Mouse (Mus musculus): ENCODE data around the gene 1700029J07Rik. TPM values are rescaled to one million over a fixed set of nuclear protein-coding genes. Genes with fewer than 3 reads are reported as not detected.

1700029J07Rik gene
- total and polyA plus RNA-seq, 3 experiments, result 0.85 to 2.1 (median 1.8) TPM

- TF ChIP-seq TCF12 (IDR thresholded peaks at IDR 0.05; ENCODE audit: low read depth, low read length) (no peak), MAFK (IDR thresholded peaks at IDR 0.05; ENCODE audit: insufficient replicate concordance, low read length) (no peak), JUND (conservative IDR thresholded peaks at IDR 0.05; ENCODE audit: low read depth, low read length) (no peak), CHD2 (IDR thresholded peaks at IDR 0.05; ENCODE audit: low read length) (no peak), IRF4 (IDR thresholded peaks at IDR 0.05; ENCODE audit: low read depth, low read length) (no peak)
- H3K27ac ChIP-seq (ENCODE audit: insufficient read depth, low read depth), result no peak overlapping the region
- H3K4me1 ChIP-seq (ENCODE audit: control insufficient read depth in 1 of 2, insufficient read depth in 2 of 2), result no peaks in the 10 kb centered on the region
- no peak overlapping the region for H3K4me2 ChIP-seq (ENCODE audit: insufficient read depth, low read depth, poor library complexity, severe bottlenecking)
- H3K36me3 ChIP-seq (replicated peaks in 1 of 2; ENCODE audit: control insufficient read depth in 1 of 2, insufficient read depth in 1 of 2, low read length in 1 of 2), result no peaks in the 10 kb centered on the region
- H3K9ac ChIP-seq (ENCODE audit: insufficient read depth, low read depth), result no peak overlapping the region
- no peaks in the 10 kb centered on the region for H3K9me3 ChIP-seq (replicated peaks; ENCODE audit: low read length)
- DNase-seq (ENCODE audit: extremely low read depth), result no peak
- in situ Hi-C loops (cut with MboI; ENCODE audit: low pct_ligation_motif_present, low pct_unique_long_range_greater_than_20kb, low sequenced_read_pairs) (no loop called here), dilution Hi-C loops (cut with MboI; ENCODE audit: extremely low pct_ligation_motif_present, extremely low pct_unique_long_range_greater_than_20kb, low sequenced_read_pairs) (no loop called here)
- no peak overlapping the region for H3K4me3 ChIP-seq (replicated peaks in 1 of 3; ENCODE audit: low read depth in 2 of 3, low read length in 2 of 3, poor library complexity in 1 of 3)
- no peaks in the 10 kb centered on the region for H3K79me2 ChIP-seq (replicated peaks; ENCODE audit: control insufficient read depth, extremely low read depth, insufficient read depth, poor library complexity, severe bottlenecking)
- no peaks in the 10 kb centered on the region for H3K27me3 ChIP-seq (replicated peaks)
Observed at GRCm38 (mm10) chr8:45946283-45946682, 28.8 kb downstream of the 1700029J07Rik start.

- no peak overlapping the region for H3K27ac ChIP-seq (ENCODE audit: insufficient read depth, low read depth)
- H3K36me3 ChIP-seq (replicated peaks in 1 of 2; ENCODE audit: control insufficient read depth in 1 of 2, insufficient read depth in 1 of 2, low read length in 1 of 2), result no peaks in the 10 kb centered on the region
- no peak overlapping the region for H3K4me3 ChIP-seq (replicated peaks in 1 of 3; ENCODE audit: low read depth in 2 of 3, low read length in 2 of 3, poor library complexity in 1 of 3)
- dilution Hi-C loops (cut with MboI; ENCODE audit: extremely low pct_ligation_motif_present, extremely low pct_unique_long_range_greater_than_20kb, low sequenced_read_pairs) (no loop called here), in situ Hi-C loops (cut with MboI; ENCODE audit: low pct_ligation_motif_present, low pct_unique_long_range_greater_than_20kb, low sequenced_read_pairs) (loop anchor here (10.0 kb wide), 1 partner anchor 482 kb away; no protein-coding TSS in a partner anchor)
- H3K4me2 ChIP-seq (ENCODE audit: insufficient read depth, low read depth, poor library complexity, severe bottlenecking), result no peak overlapping the region
- no peak overlapping the region for H3K9ac ChIP-seq (ENCODE audit: insufficient read depth, low read depth)
- H3K4me1 ChIP-seq (ENCODE audit: control insufficient read depth in 1 of 2, insufficient read depth in 2 of 2), result peaks cover 0 to 5% of the 10 kb centered on the region in 2 experiments; a peak in 2 of 4 replicates
- TF ChIP-seq BHLHE40 (IDR thresholded peaks at IDR 0.05; ENCODE audit: low read depth, low read length), result no peak
- no peak for TF ChIP-seq ELF1 (IDR thresholded peaks at IDR 0.05; ENCODE audit: low read depth, low read length)
- no peak for TF ChIP-seq ZNF384 (IDR thresholded peaks at IDR 0.05; ENCODE audit: low read depth, low read length)
- TF ChIP-seq POLR2AphosphoS2 (IDR thresholded peaks at IDR 0.05; ENCODE audit: low read depth, low read length), result no peak
- TF ChIP-seq HCFC1 (IDR thresholded peaks at IDR 0.05; ENCODE audit: low read depth, low read length), result no peak
- TF ChIP-seq ZC3H11A (IDR thresholded peaks at IDR 0.05; ENCODE audit: low read depth, low read length), result no peak
- TF ChIP-seq JUN (IDR thresholded peaks at IDR 0.05; ENCODE audit: insufficient read depth, low read depth, low read length), result no peak
- TF ChIP-seq TBP (conservative IDR thresholded peaks at IDR 0.05; ENCODE audit: low read depth, low read length), result no peak
- no peak for TF ChIP-seq UBTF (IDR thresholded peaks at IDR 0.05; ENCODE audit: low read depth, low read length)
- TF ChIP-seq MXI1 (IDR thresholded peaks at IDR 0.05; ENCODE audit: low read depth, low read length), result no peak
- no peak for TF ChIP-seq RAD21 (IDR thresholded peaks at IDR 0.05; ENCODE audit: low read depth, low read length)
- TF ChIP-seq IRF4 (IDR thresholded peaks at IDR 0.05; ENCODE audit: low read depth, low read length), result no peak
- TF ChIP-seq ZMIZ1 (IDR thresholded peaks at IDR 0.05; ENCODE audit: low read depth, low read length), result no peak
- TF ChIP-seq SMC3 (IDR thresholded peaks at IDR 0.05; ENCODE audit: low read depth, low read length), result no peak
- TF ChIP-seq TCF12 (IDR thresholded peaks at IDR 0.05; ENCODE audit: low read depth, low read length), result no peak
- no peak for TF ChIP-seq USF2 (conservative IDR thresholded peaks at IDR 0.05; ENCODE audit: low read depth, low read length)
- TF ChIP-seq PAX5 (IDR thresholded peaks at IDR 0.05; ENCODE audit: low read length), result no peak
- TF ChIP-seq CHD1 (IDR thresholded peaks at IDR 0.05; ENCODE audit: low read depth, low read length), result no peak
- no peak for TF ChIP-seq MEF2A (IDR thresholded peaks at IDR 0.05; ENCODE audit: borderline replicate concordance, low read depth, low read length)
- TF ChIP-seq E2F4 (IDR thresholded peaks at IDR 0.05; ENCODE audit: insufficient replicate concordance, low read depth, low read length), result no peak
- H3K9me3 ChIP-seq (replicated peaks; ENCODE audit: low read length), result no peaks in the 10 kb centered on the region
- no peak for DNase-seq (ENCODE audit: extremely low read depth)
- no peaks in the 10 kb centered on the region for H3K27me3 ChIP-seq (replicated peaks)
- no peaks in the 10 kb centered on the region for H3K79me2 ChIP-seq (replicated peaks; ENCODE audit: control insufficient read depth, extremely low read depth, insufficient read depth, poor library complexity, severe bottlenecking)
Observed at GRCm38 (mm10) chr8:45936986-45937385, 38.1 kb downstream of the 1700029J07Rik start.
